Mouse (Mus musculus): Measurements from ENCODE around the gene Bmpr1a. TPM values are rescaled to one million over a fixed set of nuclear protein-coding genes. Genes with fewer than 3 reads are reported as not detected.

Bmpr1a gene
- polyA plus RNA-seq (2015; fragmentation: Illumina TruSeq; extraction: RNeasy Lipid Tissue Mini Kit (QIAGEN cat#74804); ENCODE audit: low read depth, low replicate concordance): 31.0 TPM

DNA sequence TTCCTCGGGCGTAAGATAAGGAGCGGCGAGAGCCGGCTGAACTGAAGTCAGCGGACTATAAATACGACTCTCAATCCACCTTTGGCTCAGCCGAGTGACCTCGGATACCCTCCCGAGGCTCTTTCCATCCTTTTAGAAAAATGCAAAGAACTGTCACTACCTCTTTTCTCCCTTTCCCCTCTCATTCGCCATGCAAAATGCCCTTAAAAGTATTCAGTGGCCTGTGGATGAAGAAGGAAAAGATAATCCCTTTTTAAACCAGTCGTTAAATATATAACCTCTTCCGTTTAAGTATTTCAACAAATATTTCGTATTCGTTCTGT is at the start of gene Bmpr1a:
Bmpr1a (minus strand) TSS at position 17 of the 323 bp plus-strand sequence.

DNA sequence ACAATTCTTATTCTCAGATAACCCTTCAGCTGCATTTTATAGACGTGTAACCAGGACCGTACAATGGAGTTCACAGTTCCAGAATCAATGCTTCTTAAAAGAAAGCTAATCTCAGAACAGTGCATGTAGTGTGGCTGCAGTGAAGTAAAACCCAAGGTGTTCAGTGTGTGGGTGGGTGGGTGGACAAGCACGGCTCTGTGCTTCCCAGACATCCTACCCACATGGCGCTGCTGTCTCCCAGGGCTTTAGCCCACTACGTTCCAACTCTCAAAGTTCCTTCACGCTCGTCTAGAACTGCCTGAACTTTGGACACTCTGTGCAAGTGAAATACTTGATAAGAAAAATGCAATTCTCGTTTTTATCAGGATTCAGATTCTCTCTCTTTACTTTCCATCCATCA is 19.6 kb upstream of the Bmpr1a start, which contains the start of gene 9230112D13Rik:
9230112D13Rik (minus strand) TSS at position 101 of the 400 bp plus-strand sequence.

DNA sequence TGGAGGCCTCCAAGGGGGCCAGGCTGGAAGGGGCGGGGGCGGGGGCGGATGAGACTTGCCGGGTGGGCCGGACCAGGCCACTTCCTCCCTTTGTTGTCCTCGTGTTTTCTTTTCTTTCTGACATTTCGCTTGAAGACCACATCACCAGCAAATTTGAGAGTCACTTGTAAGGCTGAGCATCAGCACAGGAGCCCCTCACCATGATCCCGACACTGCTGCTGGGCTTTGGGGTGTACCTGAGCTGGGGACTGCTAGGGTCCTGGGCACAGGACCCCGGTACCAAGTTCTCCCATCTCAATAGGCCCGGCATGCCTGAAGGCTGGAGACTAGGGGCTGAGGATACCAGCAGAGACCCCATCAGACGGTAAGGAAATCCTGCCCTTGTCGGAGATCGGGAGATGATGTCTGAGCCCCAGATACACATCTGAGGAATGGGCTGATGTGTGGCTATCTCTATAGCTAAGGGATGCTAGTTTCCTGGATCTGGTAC is 127.7 kb downstream of the Bmpr1a start, which contains the start of gene Mmrn2:
Mmrn2 (plus strand) TSS at position 51 of the 490 bp plus-strand sequence.

DNA sequence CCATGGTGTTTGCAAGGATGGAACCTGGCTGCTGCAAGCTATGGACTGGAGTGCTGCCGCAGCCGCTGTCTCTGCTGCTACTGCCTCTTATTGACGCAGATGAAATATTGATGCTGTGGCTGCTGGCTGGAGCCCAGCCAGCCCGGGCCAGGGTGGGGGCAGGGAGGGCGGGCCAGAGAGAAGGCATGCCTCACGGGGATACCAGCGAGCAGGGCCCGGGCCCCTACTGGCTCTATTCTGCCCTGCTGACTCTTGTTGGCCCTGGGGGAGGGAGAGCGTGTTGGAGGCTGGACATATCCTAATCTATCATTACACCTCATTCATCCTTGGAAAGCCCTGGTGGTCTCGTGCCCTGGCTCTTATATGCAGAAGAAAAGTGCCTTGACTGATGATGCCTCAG is 128.6 kb downstream of the Bmpr1a start, which contains the start of gene Sncg:
Sncg (minus strand) TSS at position 213 of the 400 bp plus-strand sequence.

Other genes starting within 250 kb of the Bmpr1a start
- 5.0 TPM for gene Shld2, start 192.8 kb downstream of the Bmpr1a start, polyA plus RNA-seq (2015; fragmentation: Illumina TruSeq; extraction: RNeasy Lipid Tissue Mini Kit (QIAGEN cat#74804); ENCODE audit: low read depth, low replicate concordance)
- gene Glud1, start 192.6 kb downstream of the Bmpr1a start, polyA plus RNA-seq (2015; fragmentation: Illumina TruSeq; extraction: RNeasy Lipid Tissue Mini Kit (QIAGEN cat#74804); ENCODE audit: low read depth, low replicate concordance): 254 TPM
- not detected for gene Fam25c, start 147.9 kb downstream of the Bmpr1a start, polyA plus RNA-seq (2015; fragmentation: Illumina TruSeq; extraction: RNeasy Lipid Tissue Mini Kit (QIAGEN cat#74804); ENCODE audit: low read depth, low replicate concordance)
- gene Sncg, start 128.6 kb downstream of the Bmpr1a start, polyA plus RNA-seq (2015; fragmentation: Illumina TruSeq; extraction: RNeasy Lipid Tissue Mini Kit (QIAGEN cat#74804); ENCODE audit: low read depth, low replicate concordance): 30.9 TPM
- gene Mmrn2, start 127.9 kb downstream of the Bmpr1a start, polyA plus RNA-seq (2015; fragmentation: Illumina TruSeq; extraction: RNeasy Lipid Tissue Mini Kit (QIAGEN cat#74804); ENCODE audit: low read depth, low replicate concordance): 2.4 TPM
- not detected for gene 9230112D13Rik, start 19.5 kb upstream of the Bmpr1a start, polyA plus RNA-seq (2015; fragmentation: Illumina TruSeq; extraction: RNeasy Lipid Tissue Mini Kit (QIAGEN cat#74804); ENCODE audit: low read depth, low replicate concordance)
- 5.3 TPM for gene Ldb3, start 85.3 kb upstream of the Bmpr1a start, polyA plus RNA-seq (2015; fragmentation: Illumina TruSeq; extraction: RNeasy Lipid Tissue Mini Kit (QIAGEN cat#74804); ENCODE audit: low read depth, low replicate concordance)
- gene Opn4, start 96.8 kb upstream of the Bmpr1a start, polyA plus RNA-seq (2015; fragmentation: Illumina TruSeq; extraction: RNeasy Lipid Tissue Mini Kit (QIAGEN cat#74804); ENCODE audit: low read depth, low replicate concordance): not detected
- 25.6 TPM for gene Wapl, start 170.6 kb upstream of the Bmpr1a start, polyA plus RNA-seq (2015; fragmentation: Illumina TruSeq; extraction: RNeasy Lipid Tissue Mini Kit (QIAGEN cat#74804); ENCODE audit: low read depth, low replicate concordance)